Mouse (Mus musculus): ENCODE measurements around the gene Cep250.

DNA sequence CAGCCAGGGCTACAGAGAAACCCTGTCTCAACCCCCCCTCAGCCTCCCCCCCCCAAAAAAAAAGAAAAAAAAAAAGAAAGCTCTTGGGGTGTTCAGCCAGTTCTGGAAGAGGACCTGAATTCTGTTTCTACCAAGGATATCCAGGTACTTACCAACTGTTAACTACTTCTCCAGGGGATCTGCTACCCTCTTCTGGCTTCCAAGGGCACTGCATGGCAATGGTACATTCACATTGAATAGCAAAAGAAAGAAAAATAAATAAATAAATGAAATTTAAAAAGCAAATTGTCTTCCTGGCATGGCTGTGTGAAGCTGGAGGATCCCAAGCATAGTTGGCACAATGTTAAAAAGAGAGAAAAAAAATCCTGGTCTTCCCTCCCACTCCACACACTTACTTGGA is 4.3 kb upstream of the Cep250 start:
- TF ChIP-seq CTCF (IDR thresholded peaks at IDR 0.05; ENCODE audit: low read depth, low read length): no peak
- TF ChIP-seq POLR2A (IDR thresholded peaks at IDR 0.05; ENCODE audit: borderline replicate concordance, low read depth, low read length): no peak
